Mouse (Mus musculus): Measurements from ENCODE around the gene Coq4. TPM values are rescaled to one million over a fixed set of nuclear protein-coding genes. Genes with fewer than 3 reads are reported as not detected.
"Not testable (repeated sequence)": the region's sequence is repeated elsewhere in the genome, so short reads cannot be mapped to it uniquely, and the experiment has no call there.

Coq4 gene
- polyA plus RNA-seq, 1 experiment from 2014 or later, result 27.2 TPM

- H3K36me3 ChIP-seq (ENCODE audit: control insufficient read depth, insufficient read depth), result no peaks in the 10 kb centered on the region
- WGBS, result 85% methylated on average over 5 of the region's 5 CpGs
- H3K27me3 ChIP-seq (ENCODE audit: control insufficient read depth, insufficient read depth, low read length), result peaks cover 41% of the 10 kb centered on the region
- H3K9me3 ChIP-seq (replicated peaks; ENCODE audit: control insufficient read depth, low read length), result peaks cover 2% of the 10 kb centered on the region; the same call in 1 of the 2 replicates
- H3K4me2 ChIP-seq (ENCODE audit: low read depth, low read length), result no peak overlapping the region
- no peak for ATAC-seq (replicated peaks; ENCODE audit: extremely low read depth, insufficient read depth, low FRiP score)
- no peak overlapping the region for H3K27ac ChIP-seq (ENCODE audit: low read length)
- H3K9ac ChIP-seq (ENCODE audit: low read length), result no peak overlapping the region
- no peaks in the 10 kb centered on the region; the same call in 1 of the 2 replicates for H3K4me1 ChIP-seq (ENCODE audit: control insufficient read depth, insufficient read depth, low read length)
- H3K4me3 ChIP-seq (ENCODE audit: low read length), result no peak overlapping the region
Measured at GRCm38 (mm10) chr2:29752397-29752796, 34.9 kb upstream of the Coq4 start.

GRCm38 (mm10) chr2:29755693-29756092 lies 31.6 kb upstream of the Coq4 start:
- Histone ChIP-seq H3K27ac (ENCODE audit: low read length) (no peak overlapping the region), H3K4me3 (ENCODE audit: low read length) (no peak overlapping the region), H3K36me3 (ENCODE audit: control insufficient read depth, insufficient read depth) (no peaks in the 10 kb centered on the region), H3K9me3 (replicated peaks; ENCODE audit: control insufficient read depth, low read length) (peaks cover 2% of the 10 kb centered on the region; the same call in 1 of the 2 replicates), H3K27me3 (ENCODE audit: control insufficient read depth, insufficient read depth, low read length) (peaks cover 24% of the 10 kb centered on the region), H3K9ac (ENCODE audit: low read length) (no peak overlapping the region), H3K4me2 (ENCODE audit: low read depth, low read length) (no peak overlapping the region), H3K4me1 (ENCODE audit: control insufficient read depth, insufficient read depth, low read length) (no peaks in the 10 kb centered on the region)
- no peak for ATAC-seq (replicated peaks; ENCODE audit: extremely low read depth, insufficient read depth, low FRiP score)

GRCm38 (mm10) chr2:29764831-29765230 lies 22.5 kb upstream of the Coq4 start:
- Histone ChIP-seq H3K4me3 (ENCODE audit: low read length) (no peak overlapping the region), H3K27ac (ENCODE audit: low read length) (no peak overlapping the region), H3K36me3 (ENCODE audit: control insufficient read depth, insufficient read depth) (no peaks in the 10 kb centered on the region), H3K9ac (ENCODE audit: low read length) (no peak overlapping the region), H3K9me3 (replicated peaks; ENCODE audit: control insufficient read depth, low read length) (no peaks in the 10 kb centered on the region), H3K27me3 (ENCODE audit: control insufficient read depth, insufficient read depth, low read length) (no peaks in the 10 kb centered on the region), H3K4me1 (ENCODE audit: control insufficient read depth, insufficient read depth, low read length) (no peaks in the 10 kb centered on the region), H3K4me2 (ENCODE audit: low read depth, low read length) (no peak overlapping the region)
- WGBS, result 0% methylated on average over 1 of the region's 1 CpGs
- ATAC-seq (replicated peaks; ENCODE audit: extremely low read depth, insufficient read depth, low FRiP score), result no peak

- H3K9me3 ChIP-seq (replicated peaks; ENCODE audit: control insufficient read depth, low read length), result no peaks in the 10 kb centered on the region
- no peaks in the 10 kb centered on the region for H3K27me3 ChIP-seq (ENCODE audit: control insufficient read depth, insufficient read depth, low read length)
- no peak overlapping the region for H3K4me2 ChIP-seq (ENCODE audit: low read depth, low read length)
- no peak overlapping the region for H3K4me3 ChIP-seq (ENCODE audit: low read length)
- H3K36me3 ChIP-seq (ENCODE audit: control insufficient read depth, insufficient read depth), result no peaks in the 10 kb centered on the region
- no peak overlapping the region for H3K9ac ChIP-seq (ENCODE audit: low read length)
- WGBS, result 58% methylated on average over 11 of the region's 11 CpGs
- H3K27ac ChIP-seq (ENCODE audit: low read length), result no peak overlapping the region
- no peak for ATAC-seq (replicated peaks; ENCODE audit: extremely low read depth, insufficient read depth, low FRiP score)
- H3K4me1 ChIP-seq (ENCODE audit: control insufficient read depth, insufficient read depth, low read length), result no peaks in the 10 kb centered on the region
Measured at GRCm38 (mm10) chr2:29767976-29768709, 19.1 kb upstream of the Coq4 start.

- Histone ChIP-seq H3K4me3 (ENCODE audit: low read length) (no peak overlapping the region), H3K4me1 (ENCODE audit: control insufficient read depth, insufficient read depth, low read length) (no peaks in the 10 kb centered on the region), H3K9ac (ENCODE audit: low read length) (no peak overlapping the region), H3K9me3 (replicated peaks; ENCODE audit: control insufficient read depth, low read length) (no peaks in the 10 kb centered on the region), H3K36me3 (ENCODE audit: control insufficient read depth, insufficient read depth) (no peaks in the 10 kb centered on the region), H3K4me2 (ENCODE audit: low read depth, low read length) (no peak overlapping the region), H3K27ac (ENCODE audit: low read length) (no peak overlapping the region), H3K27me3 (ENCODE audit: control insufficient read depth, insufficient read depth, low read length) (no peaks in the 10 kb centered on the region)
- ATAC-seq (replicated peaks; ENCODE audit: extremely low read depth, insufficient read depth, low FRiP score), result no peak
- 63% methylated on average over 9 of the region's 9 CpGs for WGBS
Measured at GRCm38 (mm10) chr2:29768901-29769300, 18.4 kb upstream of the Coq4 start.

- Histone ChIP-seq H3K27ac (ENCODE audit: low read length) (no peak overlapping the region), H3K4me3 (ENCODE audit: low read length) (no peak overlapping the region), H3K4me2 (ENCODE audit: low read depth, low read length) (no peak overlapping the region), H3K27me3 (ENCODE audit: control insufficient read depth, insufficient read depth, low read length) (no peaks in the 10 kb centered on the region), H3K9me3 (replicated peaks; ENCODE audit: control insufficient read depth, low read length) (no peaks in the 10 kb centered on the region), H3K9ac (ENCODE audit: low read length) (no peak overlapping the region), H3K4me1 (ENCODE audit: control insufficient read depth, insufficient read depth, low read length) (no peaks in the 10 kb centered on the region), H3K36me3 (ENCODE audit: control insufficient read depth, insufficient read depth) (no peaks in the 10 kb centered on the region)
- no peak for ATAC-seq (replicated peaks; ENCODE audit: extremely low read depth, insufficient read depth, low FRiP score)
Measured at GRCm38 (mm10) chr2:29770162-29770561, 17.1 kb upstream of the Coq4 start.

GRCm38 (mm10) chr2:29771611-29772461 lies 15.5 kb upstream of the Coq4 start:
- Histone ChIP-seq H3K9ac (ENCODE audit: low read length) (no peak overlapping the region), H3K27ac (ENCODE audit: low read length) (no peak overlapping the region), H3K4me1 (ENCODE audit: control insufficient read depth, insufficient read depth, low read length) (no peaks in the 10 kb centered on the region), H3K4me3 (ENCODE audit: low read length) (no peak overlapping the region), H3K36me3 (ENCODE audit: control insufficient read depth, insufficient read depth) (peaks cover 5% of the 10 kb centered on the region), H3K27me3 (ENCODE audit: control insufficient read depth, insufficient read depth, low read length) (no peaks in the 10 kb centered on the region), H3K4me2 (ENCODE audit: low read depth, low read length) (no peak overlapping the region), H3K9me3 (replicated peaks; ENCODE audit: control insufficient read depth, low read length) (no peaks in the 10 kb centered on the region)
- no peak for ATAC-seq (replicated peaks; ENCODE audit: extremely low read depth, insufficient read depth, low FRiP score)
- 63% methylated on average over 8 of the region's 8 CpGs for WGBS

GRCm38 (mm10) chr2:29773323-29773722 lies 14.0 kb upstream of the Coq4 start:
- no peaks in the 10 kb centered on the region for H3K27me3 ChIP-seq (ENCODE audit: control insufficient read depth, insufficient read depth, low read length)
- H3K4me1 ChIP-seq (ENCODE audit: control insufficient read depth, insufficient read depth, low read length), result no peaks in the 10 kb centered on the region
- WGBS, result 48% methylated on average over 4 of the region's 4 CpGs
- no peak for ATAC-seq (replicated peaks; ENCODE audit: extremely low read depth, insufficient read depth, low FRiP score)
- H3K27ac ChIP-seq (ENCODE audit: low read length), result no peak overlapping the region
- no peak overlapping the region for H3K9ac ChIP-seq (ENCODE audit: low read length)
- no peak overlapping the region for H3K4me3 ChIP-seq (ENCODE audit: low read length)
- H3K4me2 ChIP-seq (ENCODE audit: low read depth, low read length), result no peak overlapping the region
- H3K9me3 ChIP-seq (replicated peaks; ENCODE audit: control insufficient read depth, low read length), result no peaks in the 10 kb centered on the region
- H3K36me3 ChIP-seq (ENCODE audit: control insufficient read depth, insufficient read depth), result peaks cover 20% of the 10 kb centered on the region

- H3K4me3 ChIP-seq (ENCODE audit: low read length); H3K9ac ChIP-seq (ENCODE audit: low read length); ATAC-seq (replicated peaks; ENCODE audit: extremely low read depth, insufficient read depth, low FRiP score); H3K9me3 ChIP-seq (replicated peaks; ENCODE audit: control insufficient read depth, low read length); H3K4me1 ChIP-seq (ENCODE audit: control insufficient read depth, insufficient read depth, low read length); H3K27ac ChIP-seq (ENCODE audit: low read length); H3K27me3 ChIP-seq (ENCODE audit: control insufficient read depth, insufficient read depth, low read length); H3K4me2 ChIP-seq (ENCODE audit: low read depth, low read length): not testable (repeated sequence)
- 94% methylated on average over 2 of the region's 2 CpGs for WGBS
- H3K36me3 ChIP-seq (ENCODE audit: control insufficient read depth, insufficient read depth), result peaks cover 87% of the 10 kb centered on the region
Measured at GRCm38 (mm10) chr2:29781256-29781655, 6.0 kb upstream of the Coq4 start.

Data from heart, embryonic 16.5 days (tissue).